Mouse (Mus musculus) C2C12 (cell line): Measurements from ENCODE around the gene Add1. TPM values are rescaled to one million over a fixed set of nuclear protein-coding genes. Genes with fewer than 3 reads are reported as not detected.

ENCODE experiments used
- H3K27me3 ChIP-seq: one replicate; pipeline ENCODE4 v1.6.1; 2011; ENCODE audit not compliant: control insufficient read depth, insufficient read depth, insufficient read length
- H3K36me3 ChIP-seq: one replicate; pipeline ENCODE4 v1.6.1; 2011; ENCODE audit not compliant: control insufficient read depth, insufficient read depth
- H3K4me3 ChIP-seq: one replicate; pipeline ENCODE4 v1.5.1; 2011; ENCODE audit warnings: mild to moderate bottlenecking, control low read depth; ENCODE audit not compliant: poor library complexity, insufficient read depth, severe bottlenecking
- H3K79me2 ChIP-seq: one replicate; pipeline ENCODE4 v1.6.1; 2011; ENCODE audit not compliant: control insufficient read depth, insufficient read depth
- H3K79me3 ChIP-seq: one replicate; pipeline ENCODE4 v1.6.1; 2011; ENCODE audit warnings: low read depth, control low read depth
- H3ac ChIP-seq: one replicate; pipeline ENCODE3; 2011; ENCODE audit warnings: low read depth; ENCODE audit not compliant: control insufficient read depth, insufficient read length
- CEBPB ChIP-seq: IDR thresholded peaks from one replicate; pipeline ENCODE4 v1.6.1; 2011; ENCODE audit warnings: low read depth, mild to moderate bottlenecking, control low read depth, moderate library complexity
- CTCF ChIP-seq: IDR thresholded peaks from one replicate; pipeline ENCODE4 v1.5.1; 2011; ENCODE audit not compliant: control insufficient read depth, insufficient read depth, insufficient read length
- FOSL1 ChIP-seq: IDR thresholded peaks from one replicate; pipeline ENCODE4 v1.8.0; 2011; ENCODE audit warnings: mild to moderate bottlenecking, low read length; ENCODE audit not compliant: poor library complexity, insufficient read depth, severe bottlenecking
- MAX ChIP-seq: IDR thresholded peaks from one replicate; pipeline ENCODE4 v1.6.1; 2011; ENCODE audit warnings: mild to moderate bottlenecking, control low read depth
- MYOD1 ChIP-seq: IDR thresholded peaks from one replicate; pipeline ENCODE4 v1.6.1; 2011; ENCODE audit warnings: low read depth; ENCODE audit not compliant: control insufficient read depth, insufficient read length
- MYOG ChIP-seq: IDR thresholded peaks from one replicate; pipeline ENCODE4 v1.6.1; 2011; ENCODE audit not compliant: control insufficient read depth, insufficient read length; ENCODE audit errors: extremely low read depth
- USF1 ChIP-seq: IDR thresholded peaks from one replicate; pipeline ENCODE4 v1.6.1; 2011; ENCODE audit warnings: low read depth, mild to moderate bottlenecking, control low read depth, moderate library complexity
- polyA plus RNA-seq: library from polyadenylated mRNA; unstranded; fragments of >200 nt; fragmentation: generic; extraction: Trizol; gene quantifications from one replicate; pipeline ENCODE4 v1.2.1, GENCODE M21; 2012; ENCODE audit warnings: missing spikeins

Gene Add1
- polyA plus RNA-seq, 1 experiment, result 151 TPM

- Histone ChIP-seq H3ac (no peak overlapping the region), H3K4me3 (no peak overlapping the region), H3K27me3 (no peaks in the 10 kb centered on the region), H3K79me3 (peaks cover 41% of the 10 kb centered on the region), H3K36me3 (peaks cover 10% of the 10 kb centered on the region), H3K79me2 (peaks cover 75% of the 10 kb centered on the region)
- TF ChIP-seq MYOD1 (no peak), MYOG (no peak), CEBPB (no peak), MAX (no peak), CTCF (no peak)
Observed at GRCm38 (mm10) chr5:34528724-34529123, 44.7 kb upstream of the Add1 start.

- H3K4me3 ChIP-seq, result no peak overlapping the region
- no peak overlapping the region for H3ac ChIP-seq
- TF ChIP-seq MAX (no peak), CEBPB (no peak), CTCF (no peak), USF1 (no peak), FOSL1 (no peak), MYOG (no peak), MYOD1 (no peak)
- peaks cover 10% of the 10 kb centered on the region for H3K36me3 ChIP-seq
- H3K79me3 ChIP-seq, result peaks cover 41% of the 10 kb centered on the region
- no peaks in the 10 kb centered on the region for H3K27me3 ChIP-seq
- H3K79me2 ChIP-seq, result peaks cover 78% of the 10 kb centered on the region
Observed at GRCm38 (mm10) chr5:34530116-34530515, 43.3 kb upstream of the Add1 start.

GRCm38 (mm10) chr5:34530687-34531086 lies 42.8 kb upstream of the Add1 start:
- H3K36me3 ChIP-seq, result peaks cover 10% of the 10 kb centered on the region
- H3K27me3 ChIP-seq, result no peaks in the 10 kb centered on the region
- H3K4me3 ChIP-seq, result no peak overlapping the region
- H3ac ChIP-seq, result no peak overlapping the region
- peaks cover 41% of the 10 kb centered on the region for H3K79me3 ChIP-seq
- TF ChIP-seq USF1, result no peak
- TF ChIP-seq FOSL1, result no peak
- H3K79me2 ChIP-seq, result peaks cover 78% of the 10 kb centered on the region

GRCm38 (mm10) chr5:34533066-34533465 lies 40.4 kb upstream of the Add1 start:
- TF ChIP-seq MYOG (no peak), CTCF (no peak), MYOD1 (no peak)
- Histone ChIP-seq H3K4me3 (no peak overlapping the region), H3K27me3 (no peaks in the 10 kb centered on the region), H3K79me2 (peaks cover 80% of the 10 kb centered on the region), H3ac (no peak overlapping the region), H3K36me3 (peaks cover 17% of the 10 kb centered on the region), H3K79me3 (peaks cover 29% of the 10 kb centered on the region)

- peaks cover 25% of the 10 kb centered on the region for H3K79me3 ChIP-seq
- no peak overlapping the region for H3ac ChIP-seq
- peaks cover 81% of the 10 kb centered on the region for H3K79me2 ChIP-seq
- no peak for TF ChIP-seq CEBPB
- TF ChIP-seq FOSL1, result peak; percentile 38
- TF ChIP-seq MYOD1, result peak; percentile 51
- TF ChIP-seq MYOG, result no peak
- peak; percentile 55 for TF ChIP-seq MAX
- no peak overlapping the region for H3K4me3 ChIP-seq
- no peaks in the 10 kb centered on the region for H3K27me3 ChIP-seq
- H3K36me3 ChIP-seq, result peaks cover 17% of the 10 kb centered on the region
Observed at GRCm38 (mm10) chr5:34533820-34534219, 39.6 kb upstream of the Add1 start.

GRCm38 (mm10) chr5:34534776-34535581 lies 38.5 kb upstream of the Add1 start:
- Histone ChIP-seq H3K4me3 (no peak overlapping the region), H3ac (no peak overlapping the region), H3K79me3 (peaks cover 19% of the 10 kb centered on the region), H3K79me2 (peaks cover 81% of the 10 kb centered on the region), H3K27me3 (no peaks in the 10 kb centered on the region), H3K36me3 (peaks cover 17% of the 10 kb centered on the region)
- TF ChIP-seq MYOG, result no peak
- TF ChIP-seq FOSL1, result peak; percentile 21
- peak; percentile 97 for TF ChIP-seq MYOD1
- TF ChIP-seq MAX, result peak; percentile 21
- TF ChIP-seq CEBPB, result peak; percentile 65
- no peak for TF ChIP-seq CTCF
- TF ChIP-seq USF1, result no peak
